Mouse (Mus musculus) bone marrow, adult 2 months (tissue): ENCODE results near the gene Olfr480.

ENCODE experiments used
- CTCF ChIP-seq: fragments of 200-500 bp; IDR thresholded peaks from 2 replicates; pipeline ENCODE4 v1.5.1; 2011; ENCODE audit warnings: low read length, control low read depth; ENCODE audit not compliant: control insufficient read depth, insufficient read depth
- POLR2A ChIP-seq: fragments of 200-500 bp; IDR thresholded peaks from 2 replicates; pipeline ENCODE4 v1.6.1; 2011; ENCODE audit warnings: low read depth, mild to moderate bottlenecking, control low read depth, low read length, borderline replicate concordance; ENCODE audit not compliant: control insufficient read depth

GRCm38 (mm10) chr7:108067246-108067645 lies at the start of gene Olfr480:
- TF ChIP-seq CTCF: no peak
- no peak for TF ChIP-seq POLR2A
